Mouse (Mus musculus): ENCODE results near the gene Ank2.

DNA sequence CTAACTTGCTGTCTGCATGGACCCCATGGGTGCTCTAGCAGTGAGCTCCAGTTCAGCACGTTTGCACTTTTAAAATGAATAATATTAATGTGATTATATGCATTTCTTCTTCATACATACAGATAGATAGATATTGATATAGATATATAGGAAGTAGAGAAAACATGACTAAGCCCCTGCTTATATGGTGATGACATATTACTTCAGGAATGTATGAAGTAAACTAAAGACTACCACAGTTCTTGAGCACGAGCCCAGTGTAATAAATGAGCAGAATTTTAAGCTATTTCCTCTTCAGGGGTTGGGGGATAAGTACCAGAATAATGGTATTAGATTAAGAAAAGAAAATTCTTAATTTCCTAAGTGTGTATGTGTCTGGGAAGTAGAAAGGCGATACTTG lies 479.4 kb downstream of the Ank2 start:
- TF ChIP-seq GATA1 (IDR thresholded peaks at IDR 0.05; ENCODE audit: low read length): no peak
- no peak for TF ChIP-seq TAL1 (IDR thresholded peaks at IDR 0.05; ENCODE audit: low read length)
